Comparison of ENCODE assay signal across 8 mouse cellular contexts in the genomic region with DNA sequence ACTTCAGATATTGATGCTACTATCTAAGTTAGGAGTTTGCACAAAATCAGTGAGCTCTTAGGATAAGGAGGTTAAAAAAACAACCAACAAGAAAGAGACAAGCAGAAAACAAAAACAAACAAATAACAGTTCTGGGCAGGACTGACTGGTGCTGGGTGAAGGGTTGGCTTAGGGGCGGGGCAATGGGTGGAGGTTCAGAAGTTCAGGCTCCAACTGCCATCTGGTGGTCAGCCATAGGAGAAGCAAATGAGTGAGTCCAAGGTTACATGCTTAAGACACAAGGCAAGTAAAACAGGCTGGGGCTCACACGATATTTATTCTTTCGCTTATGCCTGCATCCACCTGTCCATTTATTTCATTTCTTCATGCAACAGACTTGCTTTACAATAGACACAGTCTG. TPM values are rescaled to one million over a fixed set of nuclear protein-coding genes. Genes with fewer than 3 reads are reported as not detected.
DNase-seq lines count a peak whose midpoint lies in the region; ATAC-seq and TF ChIP-seq lines count a peak whose summit lies in the region.

No protein-coding gene starts in this region.

- H3K36me3 ChIP-seq in liver, postnatal 0 days (replicated peaks; ENCODE audit: insufficient read depth, low read length): no peaks in the 10 kb centered on the region
- H3K36me3 ChIP-seq in neural tube, embryonic 12.5 days: no peaks in the 10 kb centered on the region

- no peak overlapping the region for H3K4me2 ChIP-seq in liver, postnatal 0 days (ENCODE audit: low read depth, low read length)
- H3K4me2 ChIP-seq in neural tube, embryonic 12.5 days (replicated peaks): no peak overlapping the region

- no peaks in the 10 kb centered on the region for H3K9me3 ChIP-seq in liver, postnatal 0 days (ENCODE audit: low read length)
- no peaks in the 10 kb centered on the region for H3K9me3 ChIP-seq in neural tube, embryonic 12.5 days

- no peaks in the 10 kb centered on the region; the same call in 1 of the 2 replicates for H3K27me3 ChIP-seq in liver, postnatal 0 days (ENCODE audit: insufficient read depth, low read length)
- no peaks in the 10 kb centered on the region for H3K27me3 ChIP-seq in neural tube, embryonic 12.5 days (replicated peaks)

- intact Hi-C loops in heart, postnatal 36 days (cut with DNase I): loop anchor here (2.0 to 5.0 kb wide), 5 partner anchors 86 to 1348 kb away; partner anchors contain the start of gene Eda

- H3K9ac ChIP-seq in liver, postnatal 0 days (replicated peaks): no peak overlapping the region
- no peak overlapping the region for H3K9ac ChIP-seq in neural tube, embryonic 12.5 days

- peak; percentile 75 to 82 for DNase-seq in adrenal gland, postnatal 36 days
- DNase-seq in heart, postnatal 36 days: peak; percentile 51 to 56
- DNase-seq in kidney, postnatal 4 days: peak; percentile 71 to 80
- peak; percentile 70 for DNase-seq in liver, postnatal 0 days
- peak; percentile 46 for DNase-seq in telencephalon, adult 2 months (ENCODE audit: low read depth, low spot score)

- peak; percentile 96 for ATAC-seq in CD4-positive, CD25-positive, alpha-beta regulatory T cell, adult 4 months
- peak; percentile 67 for ATAC-seq in erythroid progenitor cell, adult 5-6 weeks (replicated peaks; ENCODE audit: low FRiP score, poor library complexity, severe bottlenecking)
- ATAC-seq in liver, postnatal 0 days: peak; percentile 67; the same call in 1 of the 2 replicates
- peak; percentile 75 for ATAC-seq in neural tube, embryonic 12.5 days (ENCODE audit: low FRiP score, low read depth)

- peak; percentile 72 for TF ChIP-seq CTCF in liver, postnatal 0 days (IDR thresholded peaks at IDR 0.05; ENCODE audit: low read depth)

- H3K4me1 ChIP-seq in liver, postnatal 0 days (ENCODE audit: insufficient read depth): no peaks in the 10 kb centered on the region
- H3K4me1 ChIP-seq in neural tube, embryonic 12.5 days: no peaks in the 10 kb centered on the region

- no peak overlapping the region for H3K4me3 ChIP-seq in liver, postnatal 0 days (ENCODE audit: low read depth, low read length)
- H3K4me3 ChIP-seq in neural tube, embryonic 12.5 days: no peak overlapping the region

- 28% methylated on average over 3 of the region's 3 CpGs for WGBS in liver, postnatal 0 days (ENCODE audit: insufficient replicate concordance)
- 36% methylated on average over 3 of the region's 3 CpGs for WGBS in neural tube, embryonic 12.5 days

- TF ChIP-seq EP300 in liver, postnatal 0 days (IDR thresholded peaks at IDR 0.05; ENCODE audit: low read depth): no peak

- H3K27ac ChIP-seq in liver, postnatal 0 days (ENCODE audit: low read depth): no peak overlapping the region
- H3K27ac ChIP-seq in neural tube, embryonic 12.5 days: no peak overlapping the region

RNA-seq across cellular contexts. Expression of gene Igbp1, which starts 13.8 kb away (rescaled TPM):
- polyA plus RNA-seq in CD4-positive, CD25-positive, alpha-beta regulatory T cell, adult 4 months (2017; shearing (Covaris generic)): 10 to 100 TPM; 71.5 to 83.7 TPM
- 10 to 100 TPM; 59.7 to 67.5 TPM for total RNA-seq in adrenal gland, postnatal 36 days (2021)
- total RNA-seq in erythroid progenitor cell, adult 5-6 weeks (2015; ENCODE audit: low replicate concordance): 16.6 and 23.5 TPM in 2 replicates
- total RNA-seq in erythroid progenitor cell, adult 5-6 weeks (2017; ENCODE audit: low replicate concordance): 9.7 and 19.5 TPM in 2 replicates
- 10 to 100 TPM; 43.0 to 43.2 TPM for total RNA-seq in heart, postnatal 36 days (2021)
- 17.8 and 19.2 TPM in 2 replicates for polyA plus RNA-seq in liver, postnatal 0 days (2015; fragmentation: Nextera tagmentation; extraction: Ambion mirVana)
- 30.9 and 32.2 TPM in 2 replicates for polyA plus RNA-seq in neural tube, embryonic 12.5 days (2016; fragmentation: Nextera tagmentation; extraction: Ambion mirVana)

RNA-seq across cellular contexts. Expression of gene Awat2, which starts 37.8 kb away (rescaled TPM):
- 1 to 10 TPM; 1.0 to 1.5 TPM for polyA plus RNA-seq in CD4-positive, CD25-positive, alpha-beta regulatory T cell, adult 4 months (2017; shearing (Covaris generic))
- total RNA-seq in adrenal gland, postnatal 36 days (2021): under 1 TPM; 0.89 to 0.95 TPM
- total RNA-seq in erythroid progenitor cell, adult 5-6 weeks (2015; ENCODE audit: low replicate concordance): not detected in 2 replicates
- total RNA-seq in erythroid progenitor cell, adult 5-6 weeks (2017; ENCODE audit: low replicate concordance): not detected in 2 replicates
- total RNA-seq in heart, postnatal 36 days (2021): under 1 TPM in 1 of 2 experiments, not detected in 1; 0.25 TPM
- 0.16 and 0.24 TPM in 2 replicates for polyA plus RNA-seq in liver, postnatal 0 days (2015; fragmentation: Nextera tagmentation; extraction: Ambion mirVana)
- 0.37 and 0.40 TPM in 2 replicates for polyA plus RNA-seq in neural tube, embryonic 12.5 days (2016; fragmentation: Nextera tagmentation; extraction: Ambion mirVana)

RNA-seq across cellular contexts. Expression of gene Dgat2l6, which starts 44.3 kb away (rescaled TPM):
- polyA plus RNA-seq in CD4-positive, CD25-positive, alpha-beta regulatory T cell, adult 4 months (2017; shearing (Covaris generic)): not detected
- total RNA-seq in adrenal gland, postnatal 36 days (2021): not detected
- total RNA-seq in erythroid progenitor cell, adult 5-6 weeks (2015; ENCODE audit: low replicate concordance): 0.84 TPM in 1 of 2 replicates, not detected in the other
- not detected in 2 replicates for total RNA-seq in erythroid progenitor cell, adult 5-6 weeks (2017; ENCODE audit: low replicate concordance)
- total RNA-seq in heart, postnatal 36 days (2021): not detected
- polyA plus RNA-seq in liver, postnatal 0 days (2015; fragmentation: Nextera tagmentation; extraction: Ambion mirVana): not detected in 2 replicates
- polyA plus RNA-seq in neural tube, embryonic 12.5 days (2016; fragmentation: Nextera tagmentation; extraction: Ambion mirVana): not detected in 2 replicates

RNA-seq across cellular contexts. Expression of gene Otud6a, which starts 51.5 kb away (rescaled TPM):
- polyA plus RNA-seq in CD4-positive, CD25-positive, alpha-beta regulatory T cell, adult 4 months (2017; shearing (Covaris generic)): under 1 TPM in 1 of 2 experiments, not detected in 1; 0.80 TPM
- not detected for total RNA-seq in adrenal gland, postnatal 36 days (2021)
- total RNA-seq in erythroid progenitor cell, adult 5-6 weeks (2015; ENCODE audit: low replicate concordance): not detected in 2 replicates
- total RNA-seq in erythroid progenitor cell, adult 5-6 weeks (2017; ENCODE audit: low replicate concordance): not detected in 2 replicates
- total RNA-seq in heart, postnatal 36 days (2021): not detected
- not detected in 2 replicates for polyA plus RNA-seq in liver, postnatal 0 days (2015; fragmentation: Nextera tagmentation; extraction: Ambion mirVana)
- polyA plus RNA-seq in neural tube, embryonic 12.5 days (2016; fragmentation: Nextera tagmentation; extraction: Ambion mirVana): not detected in 2 replicates
